Mouse (Mus musculus): Measurements from ENCODE around the gene Kars. TPM values are rescaled to one million over a fixed set of nuclear protein-coding genes. Genes with fewer than 3 reads are reported as not detected.

Kars gene
- polyA plus RNA-seq, 1 experiment from 2014 or later, result 48.2 TPM

DNA sequence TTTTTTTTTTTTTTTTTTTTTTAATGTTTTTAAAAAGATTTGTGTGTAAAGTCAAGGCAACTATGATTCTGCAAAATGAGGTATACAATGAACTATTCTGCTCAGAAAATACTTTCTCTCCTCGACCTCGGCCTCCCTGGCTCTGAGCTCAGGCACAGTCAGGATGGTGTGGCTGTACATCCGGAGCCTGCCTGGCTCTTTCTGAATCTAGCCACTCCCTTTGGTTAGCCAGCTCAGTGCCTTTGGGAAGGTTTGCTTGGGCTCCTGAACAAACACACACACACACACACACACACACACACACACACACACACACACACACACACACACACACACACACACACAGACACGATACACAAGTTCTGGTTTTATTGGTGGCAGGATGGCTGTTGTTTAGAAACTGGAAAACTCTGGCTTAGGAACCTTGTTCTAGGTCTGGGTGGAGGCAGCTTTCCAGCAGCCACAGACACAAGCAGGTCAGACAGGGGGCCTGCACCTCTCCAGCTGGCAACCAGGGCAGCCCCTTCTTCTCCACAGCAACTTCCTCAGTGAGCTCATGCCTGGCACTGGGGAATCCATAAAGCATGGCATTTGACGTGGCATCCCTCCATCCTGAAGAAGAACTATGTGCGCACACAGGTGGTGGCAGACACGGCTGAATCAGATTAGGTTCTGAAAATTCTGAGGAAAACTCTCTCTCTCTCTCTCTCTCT lies 46.1 kb downstream of the Kars start:
- Histone ChIP-seq H3K27ac (ENCODE audit: low read depth) (no peak overlapping the region), H3K36me3 (replicated peaks; ENCODE audit: insufficient read depth, low read length) (no peaks in the 10 kb centered on the region), H3K9me3 (ENCODE audit: low read length) (no peaks in the 10 kb centered on the region), H3K9ac (replicated peaks) (no peak overlapping the region), H3K4me3 (ENCODE audit: low read depth, low read length) (no peak overlapping the region), H3K4me2 (ENCODE audit: low read depth, low read length) (no peak overlapping the region), H3K27me3 (ENCODE audit: insufficient read depth, low read length) (no peaks in the 10 kb centered on the region), H3K4me1 (ENCODE audit: insufficient read depth) (no peaks in the 10 kb centered on the region)
- ATAC-seq (no peak), DNase-seq (no peak)
- TF ChIP-seq EP300 (IDR thresholded peaks at IDR 0.05; ENCODE audit: low read depth), result no peak
- TF ChIP-seq CTCF (IDR thresholded peaks at IDR 0.05; ENCODE audit: low read depth), result no peak
- 71% methylated on average over 7 of the region's 7 CpGs for WGBS (ENCODE audit: insufficient replicate concordance)

DNA sequence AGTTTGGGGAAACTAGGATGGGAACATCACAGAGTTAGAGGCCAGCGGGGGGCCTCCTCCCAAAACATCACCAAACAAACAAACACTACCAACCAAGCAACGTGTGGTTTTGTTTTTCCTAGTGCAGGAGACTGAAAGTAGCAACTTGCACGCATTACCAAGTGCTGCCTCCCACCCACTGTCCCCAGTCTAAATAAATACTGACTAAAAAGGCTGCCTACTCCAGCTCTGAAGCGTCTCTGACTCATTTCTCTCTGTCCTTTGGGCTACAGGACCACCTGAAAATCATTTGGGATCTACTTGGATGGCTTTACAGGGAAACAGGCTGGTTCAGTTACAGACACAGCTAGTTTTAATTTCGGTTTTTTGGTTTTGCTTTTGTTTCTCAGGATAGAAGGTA lies 46.8 kb downstream of the Kars start:
- H3K27me3 ChIP-seq (ENCODE audit: insufficient read depth, low read length), result no peaks in the 10 kb centered on the region
- no peak overlapping the region for H3K4me3 ChIP-seq (ENCODE audit: low read depth, low read length)
- no peak for ATAC-seq

DNA sequence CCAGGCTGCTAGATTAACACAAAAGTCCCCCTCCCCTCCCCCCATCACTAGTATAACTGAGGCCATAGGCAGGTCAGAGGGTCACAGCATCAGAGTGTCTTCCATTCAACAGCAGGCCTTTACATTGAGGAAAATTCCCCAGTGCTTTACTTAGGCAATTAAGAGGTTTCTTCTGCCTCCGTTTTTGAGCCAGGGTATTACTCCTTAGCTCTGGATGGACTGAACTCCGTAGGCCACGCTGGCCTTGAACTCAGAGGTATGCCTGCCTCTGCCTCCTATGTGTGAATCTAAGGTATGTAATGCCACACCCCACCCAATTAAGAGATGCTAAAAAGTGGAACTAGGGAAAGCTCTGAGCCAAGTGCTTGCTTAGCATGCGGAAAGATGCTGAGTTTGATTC lies 47.6 kb downstream of the Kars start:
- H3K27me3 ChIP-seq (ENCODE audit: insufficient read depth, low read length), result no peaks in the 10 kb centered on the region
- no peaks in the 10 kb centered on the region for H3K9me3 ChIP-seq (ENCODE audit: low read length)
- no peaks in the 10 kb centered on the region for H3K36me3 ChIP-seq (replicated peaks; ENCODE audit: insufficient read depth, low read length)
- no peaks in the 10 kb centered on the region for H3K4me1 ChIP-seq (ENCODE audit: insufficient read depth)
- DNase-seq, result no peak
- H3K4me2 ChIP-seq (ENCODE audit: low read depth, low read length), result no peak overlapping the region
- H3K4me3 ChIP-seq (ENCODE audit: low read depth, low read length), result no peak overlapping the region
- H3K27ac ChIP-seq (ENCODE audit: low read depth), result no peak overlapping the region
- H3K9ac ChIP-seq (replicated peaks), result no peak overlapping the region
- no peak for TF ChIP-seq CTCF (IDR thresholded peaks at IDR 0.05; ENCODE audit: low read depth)
- no peak for TF ChIP-seq EP300 (IDR thresholded peaks at IDR 0.05; ENCODE audit: low read depth)
- 93% methylated on average over 4 of the region's 4 CpGs for WGBS (ENCODE audit: insufficient replicate concordance)
- ATAC-seq, result no peak

More for the DNA sequence above, 46.8 kb downstream of the Kars start:
- Histone ChIP-seq H3K36me3 (replicated peaks; ENCODE audit: insufficient read depth, low read length) (no peaks in the 10 kb centered on the region), H3K4me1 (ENCODE audit: insufficient read depth) (no peaks in the 10 kb centered on the region), H3K9me3 (ENCODE audit: low read length) (no peaks in the 10 kb centered on the region), H3K4me2 (ENCODE audit: low read depth, low read length) (no peak overlapping the region), H3K9ac (replicated peaks) (no peak overlapping the region), H3K27ac (ENCODE audit: low read depth) (no peak overlapping the region)
- TF ChIP-seq CTCF (IDR thresholded peaks at IDR 0.05; ENCODE audit: low read depth) (no peak), EP300 (IDR thresholded peaks at IDR 0.05; ENCODE audit: low read depth) (no peak)
- no peak for DNase-seq
- WGBS (ENCODE audit: insufficient replicate concordance), result 64% methylated on average over 5 of the region's 5 CpGs

DNA sequence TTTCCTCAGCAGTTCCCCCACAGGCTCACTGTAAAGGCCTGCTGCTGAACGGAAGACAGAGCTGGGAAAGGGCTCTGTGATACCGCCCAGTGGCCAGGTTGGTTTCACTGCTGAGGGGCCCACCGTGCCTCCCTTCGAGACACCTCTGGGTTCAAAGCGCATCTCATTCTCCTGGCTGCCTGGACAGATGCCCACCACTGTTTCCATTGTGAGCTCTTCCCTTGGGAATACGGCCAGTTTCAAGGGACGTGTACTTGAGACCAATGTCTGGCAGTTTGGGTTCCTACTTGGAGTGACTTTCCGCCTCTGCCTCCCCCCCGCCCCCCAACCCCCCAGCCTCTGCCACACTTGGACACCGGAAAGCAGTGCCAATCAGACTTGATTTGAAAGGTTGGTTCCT lies 48.0 kb downstream of the Kars start:
- 82% methylated on average over 10 of the region's 10 CpGs for WGBS (ENCODE audit: insufficient replicate concordance)
- H3K4me1 ChIP-seq (ENCODE audit: insufficient read depth), result no peaks in the 10 kb centered on the region
- no peak overlapping the region for H3K4me2 ChIP-seq (ENCODE audit: low read depth, low read length)

DNA sequence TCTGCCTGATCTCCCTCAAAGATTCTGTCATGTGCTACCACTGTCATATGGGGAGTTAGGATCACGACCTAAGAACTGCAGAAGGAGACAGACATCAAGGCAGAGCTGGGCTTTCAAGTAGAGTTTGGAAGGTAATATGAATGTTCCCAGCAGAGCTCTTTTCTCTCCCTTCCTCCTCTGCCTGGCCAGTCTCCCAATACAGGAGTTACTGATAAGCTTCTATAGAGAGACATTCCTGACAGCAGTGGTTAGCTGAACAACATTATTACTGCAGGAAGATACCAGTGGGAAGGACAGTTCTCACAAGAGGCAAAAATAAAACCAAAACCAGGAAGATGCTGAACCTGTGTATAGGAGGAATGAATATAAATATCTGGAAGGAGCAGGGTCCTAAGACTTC lies 48.5 kb downstream of the Kars start:
- DNase-seq (no peak), ATAC-seq (no peak)
- no peak overlapping the region for H3K9ac ChIP-seq (replicated peaks)
- H3K36me3 ChIP-seq (replicated peaks; ENCODE audit: insufficient read depth, low read length), result no peaks in the 10 kb centered on the region
- no peaks in the 10 kb centered on the region for H3K9me3 ChIP-seq (ENCODE audit: low read length)
- H3K4me3 ChIP-seq (ENCODE audit: low read depth, low read length), result no peak overlapping the region
- H3K4me1 ChIP-seq (ENCODE audit: insufficient read depth), result no peaks in the 10 kb centered on the region
- no peak overlapping the region for H3K4me2 ChIP-seq (ENCODE audit: low read depth, low read length)
- H3K27me3 ChIP-seq (ENCODE audit: insufficient read depth, low read length), result no peaks in the 10 kb centered on the region
- H3K27ac ChIP-seq (ENCODE audit: low read depth), result no peak overlapping the region
- WGBS (ENCODE audit: insufficient replicate concordance), result 87% methylated on average over 1 of the region's 1 CpGs
- TF ChIP-seq EP300 (IDR thresholded peaks at IDR 0.05; ENCODE audit: low read depth), result no peak
- TF ChIP-seq CTCF (IDR thresholded peaks at IDR 0.05; ENCODE audit: low read depth), result no peak

More for the DNA sequence above, 48.0 kb downstream of the Kars start:
- DNase-seq (no peak), ATAC-seq (no peak)
- Histone ChIP-seq H3K4me3 (ENCODE audit: low read depth, low read length) (no peak overlapping the region), H3K9ac (replicated peaks) (no peak overlapping the region), H3K9me3 (ENCODE audit: low read length) (no peaks in the 10 kb centered on the region), H3K27me3 (ENCODE audit: insufficient read depth, low read length) (no peaks in the 10 kb centered on the region), H3K36me3 (replicated peaks; ENCODE audit: insufficient read depth, low read length) (no peaks in the 10 kb centered on the region), H3K27ac (ENCODE audit: low read depth) (no peak overlapping the region)
- TF ChIP-seq EP300 (IDR thresholded peaks at IDR 0.05; ENCODE audit: low read depth), result no peak
- no peak for TF ChIP-seq CTCF (IDR thresholded peaks at IDR 0.05; ENCODE audit: low read depth)

DNA sequence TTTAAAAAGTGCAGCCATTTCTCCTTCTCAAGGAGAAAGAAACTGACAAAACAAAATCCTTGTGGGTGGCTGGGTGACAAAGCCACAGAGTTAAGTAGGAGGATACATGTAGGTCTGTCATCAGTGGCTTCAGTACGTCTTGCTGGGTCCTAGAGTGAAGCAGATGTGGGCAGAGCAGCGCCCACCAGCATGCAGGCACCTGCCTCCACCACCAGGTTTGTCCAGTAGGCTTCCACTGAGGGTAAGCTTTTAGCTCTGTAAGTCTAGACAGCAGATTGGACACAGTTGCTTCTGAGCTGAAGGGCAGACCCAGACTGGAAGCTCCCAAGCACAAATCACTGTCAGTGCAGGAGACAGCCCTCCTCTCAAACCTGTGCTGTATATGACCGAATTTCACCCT lies 49.8 kb downstream of the Kars start:
- ATAC-seq (no peak), DNase-seq (no peak)
- Histone ChIP-seq H3K27ac (ENCODE audit: low read depth) (no peak overlapping the region), H3K27me3 (ENCODE audit: insufficient read depth, low read length) (no peaks in the 10 kb centered on the region), H3K4me1 (ENCODE audit: insufficient read depth) (no peaks in the 10 kb centered on the region), H3K9ac (replicated peaks) (no peak overlapping the region), H3K4me2 (ENCODE audit: low read depth, low read length) (no peak overlapping the region), H3K4me3 (ENCODE audit: low read depth, low read length) (no peak overlapping the region), H3K36me3 (replicated peaks; ENCODE audit: insufficient read depth, low read length) (peaks cover 10% of the 10 kb centered on the region; the same call in 1 of the 2 replicates), H3K9me3 (ENCODE audit: low read length) (no peaks in the 10 kb centered on the region)
- TF ChIP-seq EP300 (IDR thresholded peaks at IDR 0.05; ENCODE audit: low read depth) (no peak), CTCF (IDR thresholded peaks at IDR 0.05; ENCODE audit: low read depth) (no peak)
- WGBS (ENCODE audit: insufficient replicate concordance), result 78% methylated on average over 3 of the region's 3 CpGs

Data from liver, postnatal 0 days (tissue).